Mouse (Mus musculus): ENCODE measurements around the gene Rpain. TPM values are rescaled to one million over a fixed set of nuclear protein-coding genes. Genes with fewer than 3 reads are reported as not detected.

Gene Rpain
- 8.0 and 10.7 TPM in 2 replicates for polyA plus RNA-seq (2012; rRNA removed; ENCODE audit: low replicate concordance)

DNA sequence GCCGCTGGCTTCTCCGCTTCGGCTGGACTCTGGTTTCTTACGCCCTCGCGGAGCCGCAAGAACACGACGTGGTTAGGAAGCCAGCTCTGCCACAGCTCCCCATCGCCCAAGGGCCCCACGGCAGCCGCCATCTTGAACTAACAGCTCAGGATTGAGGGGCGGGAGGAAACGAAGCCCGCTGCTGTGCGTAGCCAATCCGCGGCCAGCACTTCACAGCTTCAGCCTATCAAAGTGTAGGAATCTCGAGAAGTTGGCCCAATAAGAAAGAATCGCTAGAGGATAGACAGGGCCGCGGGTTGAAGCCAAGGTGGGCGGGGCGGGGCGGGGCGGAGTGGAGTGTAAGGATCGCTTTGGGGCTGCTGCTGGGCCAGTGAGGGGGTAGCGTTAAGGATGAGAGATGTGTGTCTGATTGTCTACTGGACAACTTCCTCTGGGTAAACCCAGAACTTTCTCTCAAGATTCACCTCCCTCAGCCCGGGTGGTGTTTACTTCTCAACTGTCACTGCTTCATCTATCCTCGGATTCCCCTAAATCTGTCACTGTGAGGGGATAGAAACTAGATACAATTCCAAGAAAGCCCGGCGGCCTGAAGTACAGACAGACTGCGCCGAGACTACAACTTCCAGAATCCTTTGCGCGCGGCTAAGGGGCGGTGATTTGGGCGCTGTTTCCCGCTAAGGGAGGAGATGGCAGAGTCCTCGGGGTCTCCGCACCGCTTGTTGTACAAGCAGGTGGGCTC lies at the start of gene Rpain, which contains the start of gene Nup88:
Gene Rpain, plus strand, starts transcription at position 393 of the 739 bp plus-strand sequence.
Gene Nup88, minus strand, starts transcription at position 153 of the 739 bp plus-strand sequence.

DNA sequence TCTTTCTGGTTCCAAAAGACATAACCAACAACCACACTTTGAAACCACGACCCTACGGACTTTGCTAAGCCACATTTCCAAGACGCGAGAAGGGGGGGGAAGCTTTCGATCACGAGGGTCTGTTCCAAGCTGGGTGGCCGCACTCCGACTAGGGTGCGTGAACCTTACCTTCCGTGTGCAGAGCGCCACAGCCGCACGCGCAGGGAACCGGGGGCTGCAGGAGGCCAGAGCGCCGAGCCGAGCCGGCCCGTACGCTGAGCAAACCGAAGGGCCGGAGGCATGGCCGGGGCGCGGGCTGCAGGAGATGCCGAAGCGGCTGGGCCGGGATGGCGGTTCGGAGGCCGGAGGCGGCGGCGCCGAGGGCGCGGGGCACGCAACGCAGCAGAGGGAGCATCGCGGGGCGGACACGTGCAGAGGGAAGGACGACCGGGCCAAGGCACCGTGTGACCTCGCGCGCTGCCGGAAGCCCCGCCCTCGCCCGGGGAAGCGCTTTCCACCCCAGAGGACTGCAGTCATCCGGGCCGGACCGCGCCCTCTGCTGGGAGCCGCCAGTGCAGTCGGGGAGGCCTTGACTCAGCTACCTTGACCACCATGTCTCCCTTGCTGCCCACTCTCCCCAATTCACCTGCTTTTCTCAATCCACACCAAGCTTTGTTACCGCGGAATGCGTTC lies 12.7 kb downstream of the Rpain start, which contains the start of gene C1qbp:
Gene C1qbp, minus strand, starts transcription at position 470 of the 672 bp plus-strand sequence.

DNA sequence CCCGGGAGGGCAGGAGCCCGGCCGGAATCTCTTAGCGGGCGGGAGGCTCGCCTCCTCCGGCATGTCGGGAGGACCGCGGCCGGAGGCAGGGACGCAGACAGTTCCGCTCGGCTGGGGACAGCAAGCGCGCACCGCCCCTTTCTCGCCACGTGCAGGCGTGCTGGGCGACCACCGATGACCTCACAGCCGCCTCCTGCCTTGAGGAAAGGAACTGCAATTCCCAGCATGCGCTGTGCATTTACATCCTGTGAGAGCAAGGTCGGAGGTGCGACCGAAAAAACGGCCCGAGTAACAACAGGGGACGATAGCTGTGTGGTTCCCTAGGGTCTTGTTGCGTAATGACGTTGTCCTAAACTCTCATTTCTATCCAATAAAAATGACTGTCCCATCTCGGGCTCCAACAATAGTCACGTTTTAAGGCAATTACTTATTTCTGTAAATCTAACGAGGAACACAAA lies 34.3 kb downstream of the Rpain start, which contains the start of gene Dhx33:
Gene Dhx33, minus strand, starts transcription at position 122 of the 458 bp plus-strand sequence.

DNA sequence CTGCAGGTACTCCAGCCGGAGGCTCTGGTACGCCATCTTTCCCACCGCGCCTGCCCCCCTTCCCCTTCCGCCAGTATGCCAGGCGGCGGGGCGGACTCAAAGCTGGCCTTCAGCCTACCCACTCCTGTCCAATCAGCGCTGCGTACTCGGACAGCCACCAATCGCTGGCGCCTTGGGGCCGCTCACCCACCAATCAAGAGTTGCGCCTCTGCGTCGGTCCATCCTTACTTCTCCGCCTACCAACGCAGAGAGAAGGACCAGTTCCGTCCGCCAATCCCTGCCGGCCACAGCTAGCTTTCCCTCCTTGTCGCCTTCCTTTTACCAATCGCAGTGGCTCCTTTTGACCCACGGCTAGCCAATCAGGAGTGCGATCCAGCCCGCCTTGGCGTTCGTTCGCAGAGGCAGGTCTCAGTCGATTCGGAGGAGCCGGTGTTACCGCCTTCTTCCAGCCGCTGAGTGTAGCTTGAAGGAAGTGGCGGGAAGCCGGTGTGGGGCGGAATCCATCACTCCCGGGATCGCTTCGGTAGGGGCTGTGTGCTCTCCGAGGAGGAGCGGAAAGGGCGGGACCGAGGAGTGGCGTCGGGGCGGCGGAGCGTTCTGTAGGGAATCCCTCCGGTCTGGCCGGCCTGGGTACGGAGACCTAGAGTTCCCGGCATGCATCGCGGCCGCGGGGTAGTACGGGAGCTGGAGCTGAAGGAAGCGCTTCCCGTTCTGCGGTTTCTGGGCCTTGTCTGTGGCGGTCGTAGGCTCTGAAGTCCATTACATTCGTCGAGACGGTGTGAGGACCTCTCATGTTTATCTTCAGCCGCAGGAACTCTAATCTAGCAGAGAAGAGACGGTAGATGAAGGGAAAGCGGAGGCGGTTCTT lies 49.4 kb downstream of the Rpain start, which contains the start of the genes Mis12 and Derl2:
Gene Mis12, plus strand, starts transcription at position 411 of the 868 bp plus-strand sequence.
Gene Derl2, minus strand, starts transcription at position 641 of the 868 bp plus-strand sequence.

Other genes starting within 250 kb of the Rpain start
- 0.83 and 1.2 TPM in 2 replicates for gene Zfp3, start 206.0 kb upstream of the Rpain start, polyA plus RNA-seq (2012; rRNA removed; ENCODE audit: low replicate concordance)
- gene Scimp, start 157.6 kb upstream of the Rpain start, polyA plus RNA-seq (2012; rRNA removed; ENCODE audit: low replicate concordance), result 0.18 and 0.90 TPM in 2 replicates
- gene Rabep1, start 125.4 kb upstream of the Rpain start, polyA plus RNA-seq (2012; rRNA removed; ENCODE audit: low replicate concordance), result 1.6 and 1.9 TPM in 2 replicates
- gene Nup88, start 240 bp upstream of the Rpain start, polyA plus RNA-seq (2012; rRNA removed; ENCODE audit: low replicate concordance), result 6.3 and 12.4 TPM in 2 replicates
- gene C1qbp, start 12.8 kb downstream of the Rpain start, polyA plus RNA-seq (2012; rRNA removed; ENCODE audit: low replicate concordance), result 333 and 408 TPM in 2 replicates
- gene Dhx33, start 34.2 kb downstream of the Rpain start, polyA plus RNA-seq (2012; rRNA removed; ENCODE audit: low replicate concordance), result 7.1 and 13.8 TPM in 2 replicates
- 0.32 and 0.46 TPM in 2 replicates for gene Mis12, start 49.4 kb downstream of the Rpain start, polyA plus RNA-seq (2012; rRNA removed; ENCODE audit: low replicate concordance)
- 6.4 and 8.4 TPM in 2 replicates for gene Derl2, start 49.6 kb downstream of the Rpain start, polyA plus RNA-seq (2012; rRNA removed; ENCODE audit: low replicate concordance)
- gene 6330403K07Rik, start 63.3 kb downstream of the Rpain start, polyA plus RNA-seq (2012; rRNA removed; ENCODE audit: low replicate concordance), result 0.90 and 0.91 TPM in 2 replicates
- 0.11 TPM in 1 of 2 replicates, not detected in the other for gene Nlrp1a, start 174.5 kb downstream of the Rpain start, polyA plus RNA-seq (2012; rRNA removed; ENCODE audit: low replicate concordance)